Mouse (Mus musculus) forebrain, embryonic 14.5 days (tissue): ENCODE results near the gene Pi4k2b. TPM values are rescaled to one million over a fixed set of nuclear protein-coding genes. Genes with fewer than 3 reads are reported as not detected.

ENCODE experiments used
- ATAC-seq: fragments of 200-750 bp; cut with Nextera tagmentation; 2 replicates; pipeline ENCODE4 v1.8.0; 2017; ENCODE audit warnings: mild to moderate bottlenecking, moderate library complexity
- DNase-seq: peaks from one replicate; pipeline ENCODE4 v3.0.0-alpha.2; 2015; ENCODE audit warnings: low spot score
- H3K27ac ChIP-seq: fragments of 300-500 bp; sonication (generic); 2 replicates; pipeline ENCODE4 v1.5.1; 2014; ENCODE audit warnings: low read depth, mild to moderate bottlenecking, control low read depth, low read length, moderate library complexity
- H3K27me3 ChIP-seq: fragments of 300-500 bp; sonication (generic); replicated peaks from 2 replicates; pipeline ENCODE4 v1.6.1; 2014; ENCODE audit warnings: low read length, control low read depth, mixed read lengths; ENCODE audit not compliant: control insufficient read depth, insufficient read depth
- H3K36me3 ChIP-seq: fragments of 300-500 bp; sonication (generic); 2 replicates; pipeline ENCODE4 v1.6.1; 2014; ENCODE audit warnings: low read length, control low read depth; ENCODE audit not compliant: control insufficient read depth, insufficient read depth
- H3K4me1 ChIP-seq: fragments of 300-500 bp; sonication (generic); 2 replicates; pipeline ENCODE4 v1.6.1; 2014; ENCODE audit warnings: antibody characterized with exemption, low read length, control low read depth; ENCODE audit not compliant: control insufficient read depth, insufficient read depth
- H3K4me2 ChIP-seq: fragments of 300-500 bp; sonication (generic); 2 replicates; pipeline ENCODE4 v1.6.1; 2014; ENCODE audit warnings: mild to moderate bottlenecking, control low read depth, low read length
- H3K4me3 ChIP-seq: fragments of 300-500 bp; sonication (generic); 2 replicates; pipeline ENCODE4 v1.5.1; 2014; ENCODE audit warnings: low read depth, low read length, control low read depth
- H3K9ac ChIP-seq: fragments of 300-500 bp; sonication (generic); 2 replicates; pipeline ENCODE4 v1.6.1; 2014; ENCODE audit warnings: mild to moderate bottlenecking, low read length, control low read depth, moderate library complexity
- H3K9me3 ChIP-seq: fragments of 300-500 bp; sonication (generic); replicated peaks from 2 replicates; pipeline ENCODE4 v1.6.1; 2016; ENCODE audit warnings: low read length, control low read depth, mixed read lengths; ENCODE audit not compliant: control insufficient read depth
- WGBS: fragments of 180-500 bp; shearing (Covaris S2); extraction: QIAGEN DNeasy Blood & Tissue Kit; methylation state at CpG from one replicate; pipeline ENCODE4 v1.1.7; 2014; 5-methylcytosine and 5-hydroxymethylcytosine counted together
- polyA plus RNA-seq: library from polyadenylated mRNA; unstranded; fragments of >200 nt; fragmentation: Nextera tagmentation; extraction: Ambion mirVana; gene quantifications from 2 replicates; pipeline ENCODE4 v1.2.1, GENCODE M21; 2014

The Pi4k2b gene
- polyA plus RNA-seq, 1 experiment from 2014 or later = 8.0 TPM

GRCm38 (mm10) chr5:52736046-52736445, 5.3 kb upstream of the Pi4k2b start:
- Histone ChIP-seq H3K36me3 (no peaks in the 10 kb centered on the region), H3K4me3 (no peak overlapping the region), H3K27ac (no peak overlapping the region), H3K27me3 (no peaks in the 10 kb centered on the region), H3K4me2 (no peak overlapping the region), H3K9me3 (no peaks in the 10 kb centered on the region), H3K9ac (no peak overlapping the region), H3K4me1 (no peaks in the 10 kb centered on the region)
- 89% methylated on average over 3 of the region's 3 CpGs for WGBS
- peak; percentile 6 for DNase-seq
- no peak for ATAC-seq

GRCm38 (mm10) chr5:52742112-52742813, 889 bp downstream of the Pi4k2b start:
- DNase-seq = peak; percentile 47
- Histone ChIP-seq H3K4me3 (peak overlapping the region; percentile 66), H3K27ac (no peak overlapping the region), H3K4me1 (no peaks in the 10 kb centered on the region), H3K27me3 (no peaks in the 10 kb centered on the region), H3K9ac (peak overlapping the region; percentile 66), H3K36me3 (no peaks in the 10 kb centered on the region), H3K9me3 (no peaks in the 10 kb centered on the region), H3K4me2 (peak overlapping the region; percentile 83)
- 4% methylated on average over 17 of the region's 17 CpGs for WGBS
- peak; percentile 4; the same call in 1 of the 2 replicates for ATAC-seq

GRCm38 (mm10) chr5:52743231-52743630, 1.9 kb downstream of the Pi4k2b start:
- no peak for ATAC-seq
- Histone ChIP-seq H3K27me3 (no peaks in the 10 kb centered on the region), H3K9me3 (no peaks in the 10 kb centered on the region), H3K4me2 (no peak overlapping the region), H3K4me1 (no peaks in the 10 kb centered on the region), H3K36me3 (no peaks in the 10 kb centered on the region), H3K9ac (no peak overlapping the region), H3K27ac (no peak overlapping the region), H3K4me3 (no peak overlapping the region)
- 77% methylated on average over 4 of the region's 4 CpGs for WGBS
- no peak for DNase-seq

- Histone ChIP-seq H3K4me3 (no peak overlapping the region), H3K27me3 (no peaks in the 10 kb centered on the region), H3K9ac (no peak overlapping the region), H3K36me3 (no peaks in the 10 kb centered on the region), H3K9me3 (no peaks in the 10 kb centered on the region), H3K4me1 (no peaks in the 10 kb centered on the region), H3K27ac (no peak overlapping the region), H3K4me2 (no peak overlapping the region)
- no peak for DNase-seq
- ATAC-seq = no peak
These were observed 5.5 kb downstream of the Pi4k2b start for GRCm38 (mm10) chr5:52746920-52747319.

- H3K9me3 ChIP-seq = no peaks in the 10 kb centered on the region
- no peak overlapping the region for H3K27ac ChIP-seq
- ATAC-seq = no peak
- no peaks in the 10 kb centered on the region for H3K27me3 ChIP-seq
- no peak overlapping the region for H3K4me2 ChIP-seq
- DNase-seq = no peak
- WGBS = 79% methylated on average over 5 of the region's 5 CpGs
- no peak overlapping the region for H3K9ac ChIP-seq
- H3K4me3 ChIP-seq = no peak overlapping the region
- no peaks in the 10 kb centered on the region for H3K4me1 ChIP-seq
- H3K36me3 ChIP-seq = no peaks in the 10 kb centered on the region
These were observed 7.4 kb downstream of the Pi4k2b start for GRCm38 (mm10) chr5:52748732-52749131.

- ATAC-seq = no peak
- no peaks in the 10 kb centered on the region for H3K36me3 ChIP-seq
- no peak overlapping the region for H3K4me3 ChIP-seq
- no peaks in the 10 kb centered on the region for H3K9me3 ChIP-seq
- no peaks in the 10 kb centered on the region for H3K27me3 ChIP-seq
- no peak overlapping the region for H3K27ac ChIP-seq
- no peaks in the 10 kb centered on the region for H3K4me1 ChIP-seq
- H3K9ac ChIP-seq = no peak overlapping the region
- WGBS = 88% methylated on average over 9 of the region's 9 CpGs
- H3K4me2 ChIP-seq = no peak overlapping the region
- DNase-seq = no peak
These were observed 11.8 kb downstream of the Pi4k2b start for GRCm38 (mm10) chr5:52753146-52753545.

GRCm38 (mm10) chr5:52754196-52754595, 12.8 kb downstream of the Pi4k2b start:
- Histone ChIP-seq H3K27ac (no peak overlapping the region), H3K9ac (no peak overlapping the region), H3K9me3 (no peaks in the 10 kb centered on the region), H3K4me1 (no peaks in the 10 kb centered on the region), H3K27me3 (no peaks in the 10 kb centered on the region), H3K4me2 (no peak overlapping the region), H3K36me3 (no peaks in the 10 kb centered on the region), H3K4me3 (no peak overlapping the region)
- DNase-seq = no peak
- ATAC-seq = no peak

GRCm38 (mm10) chr5:52755337-52755736, 14.0 kb downstream of the Pi4k2b start:
- no peak overlapping the region for H3K4me2 ChIP-seq
- H3K36me3 ChIP-seq = no peaks in the 10 kb centered on the region
- no peak overlapping the region for H3K27ac ChIP-seq
- DNase-seq = no peak
- no peaks in the 10 kb centered on the region for H3K9me3 ChIP-seq
- H3K4me1 ChIP-seq = no peaks in the 10 kb centered on the region
- no peak overlapping the region for H3K9ac ChIP-seq
- ATAC-seq = no peak
- WGBS = 97% methylated on average over 3 of the region's 3 CpGs
- no peak overlapping the region for H3K4me3 ChIP-seq
- no peaks in the 10 kb centered on the region for H3K27me3 ChIP-seq

- no peak for ATAC-seq
- no peak for DNase-seq
- H3K9me3 ChIP-seq = no peaks in the 10 kb centered on the region
- no peak overlapping the region for H3K4me3 ChIP-seq
- H3K36me3 ChIP-seq = no peaks in the 10 kb centered on the region
- H3K27me3 ChIP-seq = no peaks in the 10 kb centered on the region
- H3K4me1 ChIP-seq = no peaks in the 10 kb centered on the region
- H3K27ac ChIP-seq = no peak overlapping the region
- WGBS = 94% methylated on average over 6 of the region's 6 CpGs
- no peak overlapping the region for H3K4me2 ChIP-seq
- no peak overlapping the region for H3K9ac ChIP-seq
These were observed 14.6 kb downstream of the Pi4k2b start for GRCm38 (mm10) chr5:52755989-52756388.
